In the genomic region with DNA sequence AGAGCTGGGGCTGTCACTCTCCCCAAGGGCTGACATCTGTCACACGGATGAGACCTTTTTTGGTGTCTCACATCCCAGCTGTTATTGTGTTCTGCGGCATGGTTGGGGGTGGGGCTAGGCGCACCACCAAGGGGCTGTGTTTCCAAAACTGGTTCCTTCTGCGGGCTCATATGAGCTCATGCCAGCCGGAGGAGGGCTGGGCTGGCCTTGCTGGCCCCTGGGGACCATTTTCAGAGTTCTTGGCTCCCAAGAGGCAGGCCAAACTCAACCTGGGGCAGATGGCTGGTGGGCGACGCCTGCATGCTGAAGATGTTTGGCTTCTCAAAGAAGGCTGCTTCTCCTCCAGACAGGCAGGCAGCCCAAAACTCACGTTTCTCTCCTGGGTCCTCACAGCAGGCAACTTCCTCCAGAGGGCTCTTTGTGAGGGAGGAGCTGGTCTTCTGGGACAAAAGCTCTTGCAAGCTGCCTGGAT, we compare ENCODE assay signal across 11 mouse cellular contexts.
DNase-seq lines count a peak whose midpoint lies in the region; ATAC-seq and TF ChIP-seq lines count a peak whose summit lies in the region.
"Had no signal": no experiment of that assay in that cellular context is flagged by ENCODE, and none has a peak within 500 bp of the region (broad histone marks: within the 10 kb centered on the region; RNA-seq: fewer than 3 reads in every experiment).

No protein-coding gene starts in this region.

- H3K9me3 ChIP-seq in heart, embryonic 16.5 days (replicated peaks; ENCODE audit: control insufficient read depth, low read length), result peaks cover 16% of the 10 kb centered on the region; the same call in 1 of the 2 replicates
- H3K9me3 ChIP-seq in heart, embryonic 10.5 days, result peaks cover 6% of the 10 kb centered on the region; the same call in 1 of the 2 replicates
- H3K9me3 ChIP-seq in CH12.LX (replicated peaks; ENCODE audit: low read length), result peaks cover 46% of the 10 kb centered on the region
- H3K9me3 ChIP-seq: heart, embryonic 15.5 days had no signal

- no peak overlapping the region for H3K27ac ChIP-seq in heart, embryonic 16.5 days (ENCODE audit: low read length)
- no peak overlapping the region for H3K27ac ChIP-seq in heart, embryonic 10.5 days
- H3K27ac ChIP-seq in CH12.LX (ENCODE audit: insufficient read depth, low read depth), result no peak overlapping the region
- H3K27ac ChIP-seq: heart, embryonic 15.5 days had no signal

- H3K4me2 ChIP-seq in heart, embryonic 16.5 days (ENCODE audit: low read depth, low read length), result no peak overlapping the region
- H3K4me2 ChIP-seq in CH12.LX (ENCODE audit: insufficient read depth, low read depth, poor library complexity, severe bottlenecking), result peak overlapping the region; percentile 86; the same call in 1 of the 2 replicates
- H3K4me2 ChIP-seq: heart, embryonic 15.5 days had no signal

- dilution Hi-C loops in CH12.LX (cut with MboI; ENCODE audit: extremely low pct_ligation_motif_present, extremely low pct_unique_long_range_greater_than_20kb, low sequenced_read_pairs), result no loop called here

- no peak; the same call in 1 of the 2 replicates for TF ChIP-seq RAD21 in CH12.LX (IDR thresholded peaks at IDR 0.05; ENCODE audit: low read depth, low read length)

- 38% methylated on average over 8 of the region's 8 CpGs for WGBS in heart, embryonic 16.5 days
- 38% methylated on average over 8 of the region's 8 CpGs for WGBS in heart, embryonic 10.5 days

- 0 out of 2 replicates have a peak, but pooled peaks have one; percentile 45 for ATAC-seq in heart, embryonic 16.5 days (replicated peaks; ENCODE audit: extremely low read depth, insufficient read depth, low FRiP score)
- ATAC-seq in CD4-positive, CD25-positive, alpha-beta regulatory T cell, adult 4 months, result no peak

- no peaks in the 10 kb centered on the region for H3K36me3 ChIP-seq in heart, embryonic 16.5 days (ENCODE audit: control insufficient read depth, insufficient read depth)
- H3K36me3 ChIP-seq in heart, embryonic 10.5 days, result no peaks in the 10 kb centered on the region
- H3K36me3 ChIP-seq in CH12.LX (replicated peaks in 1 of 2; ENCODE audit: control insufficient read depth in 1 of 2, insufficient read depth in 1 of 2, low read length in 1 of 2), result no peaks in the 10 kb centered on the region
- H3K36me3 ChIP-seq: heart, embryonic 15.5 days had no signal

- no peaks in the 10 kb centered on the region for H3K79me2 ChIP-seq in CH12.LX (replicated peaks; ENCODE audit: control insufficient read depth, extremely low read depth, insufficient read depth, poor library complexity, severe bottlenecking)

- H3K4me1 ChIP-seq in heart, embryonic 16.5 days (ENCODE audit: control insufficient read depth, insufficient read depth, low read length), result no peaks in the 10 kb centered on the region
- peaks cover 10% of the 10 kb centered on the region for H3K4me1 ChIP-seq in heart, embryonic 10.5 days
- H3K4me1 ChIP-seq in CH12.LX (ENCODE audit: control insufficient read depth in 1 of 2, insufficient read depth in 2 of 2), result peaks cover 13 to 43% of the 10 kb centered on the region in 2 experiments; a peak in 3 of 4 replicates
- H3K4me1 ChIP-seq: heart, embryonic 15.5 days had no signal

- TF ChIP-seq EP300 in CH12.LX (IDR thresholded peaks at IDR 0.05; ENCODE audit: low read length), result peak; percentile 87

- no peak for TF ChIP-seq CTCF in CH12.LX (conservative IDR thresholded peaks at IDR 0.05 in 1 of 2, IDR thresholded peaks at IDR 0.05 in 1 of 2; ENCODE audit: low read depth in 2 of 2, low read length in 2 of 2)

- DNase-seq in heart, embryonic 10.5 days (ENCODE audit: low spot score), result no peak
- peak; percentile 99 for DNase-seq in CH12.LX (ENCODE audit: extremely low read depth)
- DNase-seq in frontal cortex, postnatal 36 days (ENCODE audit: low spot score in 2 of 2), result peak; percentile 63 to 75
- peak; percentile 24 for DNase-seq in skeletal muscle tissue, adult 2 months (ENCODE audit: low read depth, low spot score)
- DNase-seq in adrenal gland, postnatal 10 days, result no peak
- no peak for DNase-seq in Muller cell, postnatal 12 days (ENCODE audit: inconsistent ontology term)
- DNase-seq: adrenal gland, postnatal 25 days; midbrain, embryonic 14.5 days had no signal

- H3K27me3 ChIP-seq in heart, embryonic 16.5 days (ENCODE audit: control insufficient read depth, insufficient read depth, low read length), result peaks cover 3% of the 10 kb centered on the region; the same call in 1 of the 2 replicates
- peaks cover 44% of the 10 kb centered on the region for H3K27me3 ChIP-seq in heart, embryonic 10.5 days (ENCODE audit: insufficient read depth, poor library complexity, severe bottlenecking)
- H3K27me3 ChIP-seq in CH12.LX (replicated peaks), result peaks cover 3% of the 10 kb centered on the region

- no peak overlapping the region for H3K4me3 ChIP-seq in heart, embryonic 16.5 days (ENCODE audit: low read length)
- no peak overlapping the region for H3K4me3 ChIP-seq in heart, embryonic 10.5 days
- no peak overlapping the region for H3K4me3 ChIP-seq in CH12.LX (replicated peaks in 1 of 3; ENCODE audit: low read depth in 2 of 3, low read length in 2 of 3, poor library complexity in 1 of 3)
- H3K4me3 ChIP-seq: heart, embryonic 15.5 days had no signal

- H3K9ac ChIP-seq in heart, embryonic 16.5 days (ENCODE audit: low read length), result no peak overlapping the region
- H3K9ac ChIP-seq in CH12.LX (ENCODE audit: insufficient read depth, low read depth), result no peak overlapping the region
- H3K9ac ChIP-seq: heart, embryonic 15.5 days had no signal

- in situ Hi-C loops in CH12.LX (cut with MboI; ENCODE audit: low pct_ligation_motif_present, low pct_unique_long_range_greater_than_20kb, low sequenced_read_pairs), result no loop called here

- TF ChIP-seq POLR2A in CH12.LX (IDR thresholded peaks at IDR 0.05; ENCODE audit: low read depth, low read length), result no peak

TF ChIP-seq in CH12.LX, 34 proteins besides CTCF, POLR2A, EP300 and RAD21:
- TF ChIP-seq MEF2A (IDR thresholded peaks at IDR 0.05; ENCODE audit: borderline replicate concordance, low read depth, low read length) (peak; percentile 95), CHD1 (IDR thresholded peaks at IDR 0.05; ENCODE audit: low read depth, low read length) (no peak), PAX5 (IDR thresholded peaks at IDR 0.05; ENCODE audit: low read length) (no peak), JUN (IDR thresholded peaks at IDR 0.05; ENCODE audit: insufficient read depth, low read depth, low read length) (peak; percentile 50; the same call in 1 of the 2 replicates), ZKSCAN1 (IDR thresholded peaks at IDR 0.05; ENCODE audit: borderline replicate concordance, low read depth, low read length) (no peak), USF2 (conservative IDR thresholded peaks at IDR 0.05; ENCODE audit: low read depth, low read length) (no peak), HCFC1 (IDR thresholded peaks at IDR 0.05; ENCODE audit: low read depth, low read length) (peak; percentile 28; the same call in 1 of the 2 replicates), UBTF (IDR thresholded peaks at IDR 0.05; ENCODE audit: low read depth, low read length) (no peak), E2F4 (IDR thresholded peaks at IDR 0.05; ENCODE audit: insufficient replicate concordance, low read depth, low read length) (no peak), SMC3 (IDR thresholded peaks at IDR 0.05; ENCODE audit: low read depth, low read length) (no peak), MXI1 (IDR thresholded peaks at IDR 0.05; ENCODE audit: low read depth, low read length) (peak; percentile 66; the same call in 1 of the 2 replicates), MAFK (IDR thresholded peaks at IDR 0.05; ENCODE audit: insufficient replicate concordance, low read length) (0 out of 2 replicates have a peak, but pooled peaks have one; percentile 40), GABPA (IDR thresholded peaks at IDR 0.05; ENCODE audit: insufficient replicate concordance, low read depth, low read length) (no peak), NELFE (IDR thresholded peaks at IDR 0.05; ENCODE audit: low read depth, low read length) (no peak), IRF4 (IDR thresholded peaks at IDR 0.05; ENCODE audit: low read depth, low read length) (peak; percentile 61), MAZ (IDR thresholded peaks at IDR 0.05; ENCODE audit: low read depth, low read length) (peak; percentile 78; the same call in 1 of the 2 replicates), NRF1 (IDR thresholded peaks at IDR 0.05; ENCODE audit: low read depth, low read length) (no peak), MYC (IDR thresholded peaks at IDR 0.05; ENCODE audit: low read depth, low read length) (peak; percentile 44; the same call in 1 of the 2 replicates), RCOR1 (conservative IDR thresholded peaks at IDR 0.05; ENCODE audit: low read depth, low read length) (peak; percentile 78), SIN3A (IDR thresholded peaks at IDR 0.05; ENCODE audit: low read length) (peak; percentile 94), JUND (conservative IDR thresholded peaks at IDR 0.05; ENCODE audit: low read depth, low read length) (0 out of 2 replicates have a peak, but pooled peaks have one; percentile 20), ZC3H11A (IDR thresholded peaks at IDR 0.05; ENCODE audit: low read depth, low read length) (no peak), ELF1 (IDR thresholded peaks at IDR 0.05; ENCODE audit: low read depth, low read length) (peak; percentile 54), KAT2A (IDR thresholded peaks at IDR 0.05; ENCODE audit: insufficient replicate concordance, low read length) (peak; percentile 80; the same call in 1 of the 2 replicates), ETS1 (conservative IDR thresholded peaks at IDR 0.05; ENCODE audit: low read depth, low read length) (peak; percentile 99), MAX (IDR thresholded peaks at IDR 0.05; ENCODE audit: low read length) (peak; percentile 55; the same call in 1 of the 2 replicates), TCF12 (IDR thresholded peaks at IDR 0.05; ENCODE audit: low read depth, low read length) (peak; percentile 94; the same call in 1 of the 2 replicates), ZMIZ1 (IDR thresholded peaks at IDR 0.05; ENCODE audit: low read depth, low read length) (no peak), CHD2 (IDR thresholded peaks at IDR 0.05; ENCODE audit: low read length) (peak; percentile 78), POLR2AphosphoS2 (IDR thresholded peaks at IDR 0.05; ENCODE audit: low read depth, low read length) (no peak), BHLHE40 (IDR thresholded peaks at IDR 0.05; ENCODE audit: low read depth, low read length) (peak; percentile 86), USF1 (IDR thresholded peaks at IDR 0.05; ENCODE audit: low read depth, low read length) (no peak), ZNF384 (IDR thresholded peaks at IDR 0.05; ENCODE audit: low read depth, low read length) (peak; percentile 34; the same call in 1 of the 2 replicates)

Comparison
In these comparisons a context has a peak if more than half of its experiments do, and no peak if none do; other contexts are left out.
1. DNase-seq: peak in CH12.LX (single experiment), frontal cortex, postnatal 36 days (2 of 2) and skeletal muscle tissue, adult 2 months (single experiment); none in heart, embryonic 10.5 days (single experiment), adrenal gland, postnatal 10 days (single experiment) and Muller cell, postnatal 12 days (single experiment).